Mouse (Mus musculus): ENCODE measurements around the gene Kif5a.

DNA sequence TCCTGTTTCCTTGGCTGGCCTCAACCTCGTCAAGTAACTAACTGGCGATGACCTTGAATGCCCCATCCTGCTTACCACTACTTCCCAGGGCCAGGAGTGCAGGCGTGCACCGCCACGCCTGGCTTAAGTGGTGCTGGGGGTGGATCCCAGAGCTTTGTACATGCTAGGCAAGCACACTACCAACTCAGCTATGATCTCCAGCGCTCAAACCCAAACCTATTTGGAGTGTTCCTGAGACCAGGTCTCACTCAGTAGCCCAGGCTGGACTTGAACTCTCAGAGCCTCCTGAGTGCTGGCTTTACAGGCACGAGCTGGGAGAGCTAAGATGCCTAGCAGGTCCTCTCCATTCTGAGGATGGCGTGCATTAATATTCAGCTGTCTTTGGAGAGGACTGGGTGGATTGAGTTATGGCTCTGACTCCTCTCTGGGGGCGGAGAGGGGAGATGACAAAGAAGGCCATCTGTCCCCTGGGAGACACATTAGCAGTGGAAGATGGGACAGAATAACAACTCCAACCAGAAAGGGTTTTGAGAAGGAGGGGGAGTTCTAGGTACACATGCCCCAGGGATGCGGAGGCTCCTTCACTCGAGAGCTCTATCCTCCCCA is 65.5 kb downstream of the Kif5a start:
- TF ChIP-seq CTCF (conservative IDR thresholded peaks at IDR 0.05; ENCODE audit: insufficient read depth, insufficient read length, low read depth, low read length) (no peak), POLR2A (IDR thresholded peaks at IDR 0.05; ENCODE audit: low read depth, low read length) (no peak)
